Mouse (Mus musculus): ENCODE results near the gene Zfp961.

Gene Zfp961

GRCm38 (mm10) chr8:71968100-71968499 lies 17.3 kb downstream of the Zfp961 start:
- Histone ChIP-seq H3K36me3 (ENCODE audit: insufficient read depth, low read length) (peaks cover 77% of the 10 kb centered on the region), H3K27me3 (ENCODE audit: insufficient read depth, low read length) (no peaks in the 10 kb centered on the region), H3K4me1 (replicated peaks; ENCODE audit: low read depth, low read length) (peaks cover 30% of the 10 kb centered on the region), H3K9me3 (ENCODE audit: low read length) (peaks cover 40% of the 10 kb centered on the region), H3K4me3 (replicated peaks; ENCODE audit: low read length) (no peak overlapping the region)
- no peak for TF ChIP-seq POU5F1 (IDR thresholded peaks at IDR 0.05; ENCODE audit: borderline replicate concordance, low read length)
- TF ChIP-seq NANOG (IDR thresholded peaks at IDR 0.05; ENCODE audit: borderline replicate concordance, low read length): no peak
- TF ChIP-seq CTCF (conservative IDR thresholded peaks at IDR 0.05; ENCODE audit: low read length): no peak

GRCm38 (mm10) chr8:71968636-71969035 lies 17.8 kb downstream of the Zfp961 start:
- no peaks in the 10 kb centered on the region for H3K27me3 ChIP-seq (ENCODE audit: insufficient read depth, low read length)
- H3K4me3 ChIP-seq (replicated peaks; ENCODE audit: low read length): no peak overlapping the region
- H3K36me3 ChIP-seq (ENCODE audit: insufficient read depth, low read length): peaks cover 72% of the 10 kb centered on the region
- peaks cover 29% of the 10 kb centered on the region for H3K4me1 ChIP-seq (replicated peaks; ENCODE audit: low read depth, low read length)
- no peak for TF ChIP-seq POU5F1 (IDR thresholded peaks at IDR 0.05; ENCODE audit: borderline replicate concordance, low read length)
- TF ChIP-seq CTCF (conservative IDR thresholded peaks at IDR 0.05; ENCODE audit: low read length): no peak
- no peak for TF ChIP-seq NANOG (IDR thresholded peaks at IDR 0.05; ENCODE audit: borderline replicate concordance, low read length)
- H3K9me3 ChIP-seq (ENCODE audit: low read length): peaks cover 40% of the 10 kb centered on the region

- Histone ChIP-seq H3K4me1 (replicated peaks; ENCODE audit: low read depth, low read length) (peaks cover 31% of the 10 kb centered on the region), H3K9me3 (ENCODE audit: low read length) (peaks cover 16% of the 10 kb centered on the region), H3K4me3 (replicated peaks; ENCODE audit: low read length) (no peak overlapping the region), H3K27me3 (ENCODE audit: insufficient read depth, low read length) (no peaks in the 10 kb centered on the region), H3K36me3 (ENCODE audit: insufficient read depth, low read length) (peaks cover 39% of the 10 kb centered on the region)
- TF ChIP-seq POU5F1 (IDR thresholded peaks at IDR 0.05; ENCODE audit: borderline replicate concordance, low read length) (no peak), CTCF (conservative IDR thresholded peaks at IDR 0.05; ENCODE audit: low read length) (peak; percentile 92)
These were observed 21.1 kb downstream of the Zfp961 start for GRCm38 (mm10) chr8:71971945-71972344.

GRCm38 (mm10) chr8:71974211-71974610 lies 23.4 kb downstream of the Zfp961 start:
- Histone ChIP-seq H3K27me3 (ENCODE audit: insufficient read depth, low read length) (no peaks in the 10 kb centered on the region), H3K9me3 (ENCODE audit: low read length) (peaks cover 17% of the 10 kb centered on the region; the same call in 1 of the 2 replicates), H3K36me3 (ENCODE audit: insufficient read depth, low read length) (peaks cover 16% of the 10 kb centered on the region), H3K4me1 (replicated peaks; ENCODE audit: low read depth, low read length) (peaks cover 31% of the 10 kb centered on the region), H3K4me3 (replicated peaks; ENCODE audit: low read length) (no peak overlapping the region)
- TF ChIP-seq CTCF (conservative IDR thresholded peaks at IDR 0.05; ENCODE audit: low read length): no peak
- no peak for TF ChIP-seq POU5F1 (IDR thresholded peaks at IDR 0.05; ENCODE audit: borderline replicate concordance, low read length)
- no peak for TF ChIP-seq NANOG (IDR thresholded peaks at IDR 0.05; ENCODE audit: borderline replicate concordance, low read length)

- no peak for TF ChIP-seq CTCF (conservative IDR thresholded peaks at IDR 0.05; ENCODE audit: low read length)
- no peak for TF ChIP-seq NANOG (IDR thresholded peaks at IDR 0.05; ENCODE audit: borderline replicate concordance, low read length)
- no peak for TF ChIP-seq POU5F1 (IDR thresholded peaks at IDR 0.05; ENCODE audit: borderline replicate concordance, low read length)
- Histone ChIP-seq H3K4me1 (replicated peaks; ENCODE audit: low read depth, low read length) (peaks cover 4% of the 10 kb centered on the region; the same call in 1 of the 2 replicates), H3K36me3 (ENCODE audit: insufficient read depth, low read length) (no peaks in the 10 kb centered on the region), H3K4me3 (replicated peaks; ENCODE audit: low read length) (no peak overlapping the region), H3K27me3 (ENCODE audit: insufficient read depth, low read length) (no peaks in the 10 kb centered on the region), H3K9me3 (ENCODE audit: low read length) (peaks cover 15% of the 10 kb centered on the region; the same call in 1 of the 2 replicates)
These were observed 30.2 kb downstream of the Zfp961 start for GRCm38 (mm10) chr8:71981032-71981431.

GRCm38 (mm10) chr8:71981456-71981855 lies 30.6 kb downstream of the Zfp961 start:
- no peaks in the 10 kb centered on the region for H3K36me3 ChIP-seq (ENCODE audit: insufficient read depth, low read length)
- peaks cover 4% of the 10 kb centered on the region; the same call in 1 of the 2 replicates for H3K4me1 ChIP-seq (replicated peaks; ENCODE audit: low read depth, low read length)
- no peaks in the 10 kb centered on the region for H3K27me3 ChIP-seq (ENCODE audit: insufficient read depth, low read length)
- TF ChIP-seq POU5F1 (IDR thresholded peaks at IDR 0.05; ENCODE audit: borderline replicate concordance, low read length) (no peak), NANOG (IDR thresholded peaks at IDR 0.05; ENCODE audit: borderline replicate concordance, low read length) (no peak), CTCF (conservative IDR thresholded peaks at IDR 0.05; ENCODE audit: low read length) (no peak)
- H3K9me3 ChIP-seq (ENCODE audit: low read length): peaks cover 11% of the 10 kb centered on the region; the same call in 1 of the 2 replicates
- no peak overlapping the region for H3K4me3 ChIP-seq (replicated peaks; ENCODE audit: low read length)

- TF ChIP-seq NANOG (IDR thresholded peaks at IDR 0.05; ENCODE audit: borderline replicate concordance, low read length): no peak
- no peak for TF ChIP-seq CTCF (conservative IDR thresholded peaks at IDR 0.05; ENCODE audit: low read length)
- TF ChIP-seq POU5F1 (IDR thresholded peaks at IDR 0.05; ENCODE audit: borderline replicate concordance, low read length): no peak
These were observed 33.8 kb downstream of the Zfp961 start for GRCm38 (mm10) chr8:71984601-71985000.

GRCm38 (mm10) chr8:71988110-71988866 lies 37.5 kb downstream of the Zfp961 start:
- no peaks in the 10 kb centered on the region for H3K36me3 ChIP-seq (ENCODE audit: insufficient read depth, low read length)
- TF ChIP-seq NANOG (IDR thresholded peaks at IDR 0.05; ENCODE audit: borderline replicate concordance, low read length): no peak
- peak; percentile 37 for TF ChIP-seq CTCF (conservative IDR thresholded peaks at IDR 0.05; ENCODE audit: low read length)

More at GRCm38 (mm10) chr8:71984601-71985000, 33.8 kb downstream of the Zfp961 start:
- H3K4me3 ChIP-seq (replicated peaks; ENCODE audit: low read length): no peak overlapping the region
- H3K27me3 ChIP-seq (ENCODE audit: insufficient read depth, low read length): peaks cover 8% of the 10 kb centered on the region; the same call in 1 of the 2 replicates
- H3K4me1 ChIP-seq (replicated peaks; ENCODE audit: low read depth, low read length): peaks cover 15% of the 10 kb centered on the region
- no peaks in the 10 kb centered on the region for H3K9me3 ChIP-seq (ENCODE audit: low read length)
- no peaks in the 10 kb centered on the region for H3K36me3 ChIP-seq (ENCODE audit: insufficient read depth, low read length)

More at GRCm38 (mm10) chr8:71988110-71988866, 37.5 kb downstream of the Zfp961 start:
- Histone ChIP-seq H3K4me1 (replicated peaks; ENCODE audit: low read depth, low read length) (peaks cover 13% of the 10 kb centered on the region), H3K9me3 (ENCODE audit: low read length) (no peaks in the 10 kb centered on the region), H3K27me3 (ENCODE audit: insufficient read depth, low read length) (peaks cover 8% of the 10 kb centered on the region; the same call in 1 of the 2 replicates), H3K4me3 (replicated peaks; ENCODE audit: low read length) (peak overlapping the region; percentile 80)

Measured in E14TG2a.4 (cell line).